Mouse (Mus musculus) thymus, postnatal 4 days (tissue): ENCODE measurements around the gene Tbr1.

ENCODE experiments used
- DNase-seq: peaks from one replicate; pipeline ENCODE4 v3.0.0; 2021

Gene Tbr1

DNA sequence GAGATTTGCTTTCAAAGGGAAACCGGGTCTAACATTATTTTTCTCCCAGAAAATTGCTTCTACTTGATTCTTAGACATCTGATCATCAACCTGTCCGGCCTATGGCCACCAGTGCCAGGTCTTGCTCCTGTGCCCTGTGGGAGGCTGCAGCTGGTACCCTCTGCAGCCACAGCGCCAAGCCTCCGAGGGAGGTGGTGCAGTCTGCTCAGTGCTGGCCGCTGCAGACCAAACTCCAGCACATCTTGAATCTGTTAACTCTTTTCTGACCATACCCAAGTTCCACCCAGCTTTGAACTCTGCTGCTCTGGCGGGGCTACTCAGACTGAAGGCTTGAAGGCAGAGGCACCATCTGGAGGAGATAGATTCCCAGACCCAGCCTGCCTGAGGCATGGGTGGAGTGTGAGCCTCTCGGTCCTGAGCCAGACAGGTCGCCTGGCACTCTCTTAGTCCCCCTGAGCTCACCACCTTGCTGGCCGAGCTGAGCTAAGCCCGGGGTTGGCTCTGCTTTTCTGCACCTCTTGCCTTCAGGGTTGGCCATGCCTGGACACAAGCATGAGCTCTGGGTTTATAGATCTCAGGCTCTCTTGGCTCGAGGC lies at the start of gene Tbr1:
TSS of gene Tbr1 (plus strand) at position 275 of the 596 bp plus-strand sequence.
- peak; percentile 12 for DNase-seq

DNA sequence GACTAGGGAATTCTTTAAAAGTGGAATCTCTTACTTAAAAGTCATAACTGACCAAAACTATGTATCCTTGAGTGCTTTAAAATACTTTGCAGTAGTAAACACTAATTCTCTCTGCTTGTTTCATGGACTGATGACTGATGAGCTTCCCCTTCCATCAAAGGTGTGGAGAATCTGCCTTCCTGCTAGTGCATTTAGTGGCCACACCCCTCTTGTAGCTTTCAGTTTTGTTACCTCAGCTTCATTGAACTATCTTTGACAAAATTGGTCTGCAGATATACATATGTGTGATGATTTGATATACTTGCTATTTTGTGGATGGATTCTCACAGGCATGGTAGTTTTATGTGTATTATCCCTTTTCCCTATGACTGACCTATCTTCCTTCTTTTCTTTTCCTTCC lies 47.7 kb upstream of the Tbr1 start:
- no peak for DNase-seq

DNA sequence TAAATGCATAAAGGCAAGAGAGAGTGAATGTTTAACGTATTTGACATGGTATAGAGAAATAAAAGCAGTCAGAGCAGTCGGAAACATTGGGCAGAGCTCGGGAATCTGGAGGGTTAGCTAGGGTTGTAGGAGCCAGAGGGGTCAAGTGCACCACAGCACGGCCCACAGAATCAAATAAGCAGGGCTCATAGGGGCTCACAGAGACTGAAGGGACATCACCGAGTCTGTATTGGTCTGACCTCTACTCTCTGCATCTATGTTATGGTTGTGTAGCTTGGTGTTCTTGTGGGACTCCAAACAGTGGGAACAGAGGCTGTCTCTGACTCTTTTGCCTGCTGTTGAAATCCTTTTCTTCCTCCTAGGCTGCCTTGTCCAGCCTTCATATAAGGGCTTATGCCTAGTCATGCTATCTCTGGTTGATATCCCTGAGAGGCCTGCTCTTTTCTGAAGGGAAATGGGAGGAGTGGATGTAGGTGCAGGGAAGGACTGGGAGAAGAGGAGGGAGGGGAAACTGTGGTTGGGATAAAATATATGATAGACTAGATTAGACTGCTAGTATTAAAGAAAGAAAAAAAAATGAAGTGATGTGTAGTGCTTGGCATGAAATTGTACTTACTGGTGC lies 43.4 kb upstream of the Tbr1 start:
- DNase-seq = no peak

DNA sequence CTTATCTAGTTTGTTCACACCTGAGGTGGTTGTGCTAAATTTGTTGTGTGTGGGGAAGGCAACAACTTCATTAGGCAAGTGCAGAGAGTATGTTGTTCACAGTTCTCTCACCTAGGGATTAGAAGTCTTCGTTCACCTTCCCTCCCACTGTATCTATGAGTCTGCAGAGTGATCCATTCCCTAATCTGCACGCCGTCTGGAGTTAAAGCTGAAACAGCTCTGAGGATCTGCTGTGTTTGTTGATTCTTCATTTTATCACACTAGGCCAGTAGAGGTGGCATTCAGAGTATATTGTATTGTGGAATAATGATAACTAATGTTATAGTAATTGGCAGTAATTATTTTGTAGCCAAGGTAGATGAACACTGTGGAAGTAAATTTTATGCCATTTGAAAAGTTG lies 42.7 kb upstream of the Tbr1 start:
- DNase-seq = no peak

DNA sequence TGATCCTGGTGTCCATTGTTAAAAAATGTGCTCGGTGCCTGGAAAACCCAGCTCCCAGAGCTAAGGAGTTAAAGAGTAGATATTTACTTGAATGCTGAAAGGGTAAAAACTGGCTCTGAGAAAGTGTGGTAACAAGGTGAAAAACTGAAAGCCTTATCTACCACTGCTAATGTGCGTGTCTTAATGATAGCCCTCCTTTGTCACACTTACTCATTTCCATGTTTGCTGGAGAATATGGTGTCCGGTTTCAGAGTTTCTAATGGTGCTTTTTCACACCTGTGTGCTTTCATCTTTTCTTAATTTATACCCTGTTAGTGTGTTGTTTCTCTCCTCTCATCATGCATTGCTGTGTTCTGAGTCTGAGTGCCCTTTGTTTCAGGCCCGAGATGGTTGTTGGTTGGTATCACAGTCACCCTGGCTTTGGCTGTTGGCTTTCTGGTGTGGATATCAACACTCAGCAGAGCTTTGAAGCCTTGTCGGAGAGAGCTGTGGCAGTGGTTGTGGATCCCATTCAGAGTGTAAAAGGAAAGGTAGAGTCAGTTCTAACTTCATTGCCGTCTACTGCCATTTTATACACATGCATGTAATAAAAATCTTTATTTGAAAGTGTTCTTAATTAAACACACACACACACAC lies 38.1 kb upstream of the Tbr1 start:
- DNase-seq = no peak

DNA sequence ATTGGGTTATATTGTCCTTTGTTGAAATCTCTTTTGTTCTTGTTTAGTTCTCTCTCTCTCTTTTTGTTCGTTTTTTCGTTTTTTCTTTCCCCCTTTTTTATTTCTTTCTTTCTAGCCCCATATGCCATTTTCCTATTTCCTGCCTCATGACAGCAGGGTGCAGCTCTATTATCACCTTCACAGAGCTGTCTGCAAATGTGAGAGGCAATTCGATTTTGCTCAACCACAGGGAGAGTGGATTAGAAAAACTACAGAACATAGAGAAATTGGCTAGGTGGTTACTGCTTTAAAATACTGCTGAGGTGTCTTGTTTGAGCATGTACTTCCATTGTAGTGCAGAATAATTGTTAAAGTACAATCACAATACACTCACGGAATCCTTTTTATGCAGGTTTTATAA lies 37.2 kb upstream of the Tbr1 start:
- DNase-seq = no peak

DNA sequence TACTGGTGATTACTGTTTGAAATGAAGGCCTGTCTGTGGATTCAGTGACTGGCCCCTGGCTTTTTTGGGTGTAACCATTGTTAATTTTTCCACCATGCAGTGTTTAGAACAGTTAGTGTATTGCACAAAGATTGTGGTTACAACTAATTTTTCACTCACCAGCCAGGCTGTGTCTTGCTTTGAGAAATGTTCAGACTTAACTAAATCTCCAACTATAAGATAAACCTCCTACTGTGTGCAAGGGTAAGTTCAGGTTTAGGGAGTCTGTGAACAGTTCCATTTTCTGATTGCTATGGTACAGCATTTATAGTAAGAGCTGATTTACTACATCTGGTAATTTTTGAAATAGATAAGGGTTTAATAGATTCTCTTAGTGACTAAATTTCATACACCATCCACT lies 21.9 kb upstream of the Tbr1 start:
- no peak for DNase-seq

DNA sequence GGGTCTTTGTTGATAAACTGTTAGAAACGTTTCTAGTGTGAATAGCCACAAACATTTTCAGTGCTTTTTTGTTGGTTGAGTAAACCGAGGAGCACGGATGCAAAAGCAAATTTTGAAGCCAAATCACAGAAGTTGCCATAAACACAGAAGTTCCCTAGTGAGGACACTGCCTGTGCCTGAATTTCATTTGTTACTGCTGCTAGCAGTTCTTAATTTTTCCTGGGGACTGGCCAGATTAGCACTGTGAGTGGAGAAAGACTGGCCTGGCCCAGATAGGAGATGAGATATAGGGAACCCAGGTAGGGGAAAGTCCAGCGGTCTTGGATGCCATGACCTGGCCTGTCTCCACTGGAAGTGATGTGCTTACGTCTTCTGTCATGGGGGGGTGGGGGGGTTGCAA lies 7.8 kb upstream of the Tbr1 start:
- DNase-seq = no peak

DNA sequence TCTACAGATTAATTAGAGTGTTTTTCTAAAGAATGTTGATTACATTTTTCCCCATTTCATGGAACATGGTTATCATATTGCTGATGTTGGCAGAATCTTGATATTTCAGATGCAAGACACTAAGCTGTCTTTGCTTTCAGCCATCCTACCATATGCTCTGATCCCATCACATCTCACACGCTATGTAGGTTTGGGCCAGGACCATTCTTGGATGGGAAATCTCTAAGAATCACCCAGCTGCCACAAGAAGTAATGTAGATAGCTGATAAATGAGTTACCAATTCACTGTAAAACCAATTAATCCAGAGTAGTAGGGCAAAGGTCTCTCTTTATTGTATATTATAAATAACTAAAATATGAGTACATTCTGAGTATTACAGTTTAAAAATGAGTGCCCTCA lies 4.7 kb upstream of the Tbr1 start:
- no peak for DNase-seq

DNA sequence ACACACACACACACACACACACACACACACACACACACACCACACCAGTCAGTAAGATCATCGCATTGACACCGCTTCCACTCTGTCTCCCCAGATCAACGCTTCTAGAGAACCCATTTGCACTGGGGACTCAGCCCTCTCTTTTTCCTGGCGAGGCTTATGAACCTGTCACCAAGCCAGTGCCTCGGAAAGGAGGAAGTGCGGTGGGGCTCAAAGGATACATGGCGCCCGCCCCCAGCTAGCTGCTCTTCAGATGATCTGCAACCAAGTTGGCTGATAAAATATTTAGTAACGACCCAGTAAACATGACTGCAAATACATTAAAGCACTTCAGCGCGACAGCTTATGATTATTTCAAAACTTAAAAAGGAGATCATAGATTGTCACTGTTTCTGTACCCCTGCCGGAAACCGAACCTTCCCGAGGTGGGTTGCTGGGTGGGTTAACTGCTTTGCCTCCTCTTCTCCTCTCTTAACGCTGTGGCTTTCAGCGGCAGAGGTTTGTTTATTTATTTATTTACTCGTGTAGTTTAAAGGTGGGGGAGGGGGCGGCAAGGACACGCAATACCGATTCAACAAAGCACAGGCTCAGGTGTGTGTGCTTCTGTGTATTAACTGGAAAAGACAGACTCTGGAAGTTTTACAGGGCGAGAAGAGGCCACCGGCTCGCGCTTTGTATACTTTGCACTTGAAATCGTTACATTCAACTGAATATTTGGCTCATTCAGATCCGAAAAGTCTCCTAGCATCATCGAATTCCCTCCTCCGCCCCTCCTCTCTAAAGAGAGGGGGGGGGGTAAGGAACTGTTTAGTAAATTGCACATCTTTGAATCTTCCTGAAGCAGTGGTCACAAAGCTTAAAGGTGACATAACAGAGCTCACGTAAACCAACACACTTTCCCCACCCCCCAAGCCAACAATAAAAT lies 975 bp downstream of the Tbr1 start:
- peak; percentile 52 for DNase-seq

DNA sequence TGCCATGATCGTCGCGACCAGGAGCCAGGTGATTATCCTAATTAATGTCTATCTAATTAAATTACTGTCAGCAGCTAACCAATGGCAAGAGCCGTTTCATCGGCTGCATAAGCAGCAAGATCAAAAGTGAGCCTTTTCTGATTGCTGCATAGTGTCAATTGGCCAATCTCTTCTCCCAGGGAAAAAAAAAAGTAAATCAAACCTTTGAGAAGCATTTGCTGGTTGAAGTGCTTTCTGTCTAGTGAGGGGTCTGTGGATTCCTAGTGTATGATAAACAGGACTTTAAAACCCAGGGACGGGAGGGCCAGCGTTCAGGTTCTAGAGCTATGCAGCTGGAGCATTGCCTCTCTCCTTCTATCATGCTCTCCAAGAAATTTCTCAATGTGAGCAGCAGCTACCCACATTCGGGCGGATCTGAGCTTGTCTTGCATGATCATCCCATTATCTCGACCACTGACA lies 1.7 kb downstream of the Tbr1 start:
- DNase-seq = no peak

DNA sequence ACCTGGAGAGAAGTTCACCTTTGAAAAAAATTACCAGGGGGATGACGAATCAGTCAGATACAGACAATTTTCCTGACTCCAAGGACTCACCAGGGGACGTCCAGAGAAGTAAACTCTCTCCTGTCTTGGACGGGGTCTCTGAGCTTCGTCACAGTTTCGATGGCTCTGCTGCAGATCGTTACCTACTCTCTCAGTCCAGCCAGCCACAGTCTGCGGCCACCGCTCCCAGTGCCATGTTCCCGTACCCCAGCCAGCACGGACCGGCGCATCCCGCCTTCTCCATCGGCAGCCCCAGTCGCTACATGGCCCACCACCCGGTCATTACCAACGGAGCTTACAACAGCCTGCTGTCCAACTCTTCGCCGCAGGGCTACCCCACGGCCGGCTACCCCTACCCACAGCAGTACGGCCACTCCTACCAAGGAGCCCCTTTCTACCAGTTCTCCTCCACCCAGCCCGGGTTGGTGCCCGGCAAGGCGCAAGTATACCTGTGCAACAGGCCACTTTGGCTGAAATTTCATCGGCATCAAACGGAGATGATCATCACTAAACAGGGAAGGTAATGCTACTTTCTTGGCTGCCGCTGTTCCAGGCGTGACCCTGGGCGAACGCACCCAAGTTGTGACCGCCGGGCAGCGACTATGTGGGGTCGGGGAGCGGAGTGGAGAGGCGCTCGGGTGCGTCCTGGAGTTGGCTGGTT lies 2.3 kb downstream of the Tbr1 start:
- DNase-seq = peak; percentile 21

DNA sequence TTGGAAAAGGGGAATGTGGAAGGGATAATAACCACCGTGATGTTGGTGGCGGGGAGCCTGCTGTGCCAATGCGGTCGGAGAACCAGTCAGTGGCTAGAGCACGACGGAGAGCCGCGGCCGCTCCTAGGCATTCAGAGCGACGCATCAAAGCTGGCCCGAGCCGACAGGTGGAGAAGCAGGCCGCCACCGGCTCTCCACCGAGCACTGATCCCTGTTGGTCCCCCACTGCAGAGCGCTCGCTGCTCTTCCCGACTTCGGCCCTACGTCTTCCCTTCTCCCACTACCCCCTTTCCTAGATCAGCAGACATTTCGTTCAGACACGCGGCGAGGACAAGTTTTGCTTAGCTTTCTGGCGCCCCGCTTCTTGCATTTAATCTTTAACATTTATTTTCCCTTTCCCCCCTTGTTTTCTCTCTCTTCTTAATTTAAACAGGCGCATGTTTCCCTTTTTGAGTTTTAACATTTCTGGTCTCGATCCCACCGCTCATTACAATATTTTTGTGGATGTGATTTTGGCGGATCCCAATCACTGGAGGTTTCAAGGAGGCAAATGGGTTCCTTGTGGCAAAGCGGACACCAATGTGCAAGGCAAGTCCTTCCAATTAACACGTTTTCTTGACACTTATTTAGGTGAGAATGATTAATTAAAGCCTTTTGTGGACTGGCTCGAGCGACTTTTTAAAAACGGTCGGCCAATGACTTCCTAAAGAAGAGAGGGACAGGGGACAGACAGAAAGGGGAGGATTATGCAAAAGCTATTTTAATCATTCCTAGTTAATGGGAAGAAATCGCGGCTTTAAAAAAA lies 3.0 kb downstream of the Tbr1 start:
- DNase-seq = peak; percentile 38

DNA sequence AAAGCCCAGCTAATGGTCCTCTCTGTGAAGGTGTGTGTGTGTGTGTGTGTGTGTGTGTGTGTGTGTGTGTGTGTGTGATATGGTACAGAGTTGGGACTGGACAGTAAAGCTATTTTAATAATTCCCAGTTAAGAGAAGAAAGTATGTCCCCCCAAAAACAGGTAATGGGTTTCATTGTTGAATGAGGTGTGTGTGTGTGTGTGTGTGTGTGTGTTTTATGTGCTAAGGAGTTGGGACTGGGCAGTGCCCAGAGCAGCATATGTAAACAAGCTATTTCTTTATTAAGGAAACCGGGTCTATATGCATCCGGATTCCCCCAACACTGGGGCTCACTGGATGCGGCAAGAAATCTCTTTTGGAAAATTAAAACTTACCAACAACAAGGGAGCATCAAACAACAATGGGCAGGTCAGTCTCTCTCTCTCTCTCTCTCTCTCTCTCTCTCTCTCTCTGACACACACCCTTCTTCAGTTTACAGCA lies 3.7 kb downstream of the Tbr1 start:
- no peak for DNase-seq

DNA sequence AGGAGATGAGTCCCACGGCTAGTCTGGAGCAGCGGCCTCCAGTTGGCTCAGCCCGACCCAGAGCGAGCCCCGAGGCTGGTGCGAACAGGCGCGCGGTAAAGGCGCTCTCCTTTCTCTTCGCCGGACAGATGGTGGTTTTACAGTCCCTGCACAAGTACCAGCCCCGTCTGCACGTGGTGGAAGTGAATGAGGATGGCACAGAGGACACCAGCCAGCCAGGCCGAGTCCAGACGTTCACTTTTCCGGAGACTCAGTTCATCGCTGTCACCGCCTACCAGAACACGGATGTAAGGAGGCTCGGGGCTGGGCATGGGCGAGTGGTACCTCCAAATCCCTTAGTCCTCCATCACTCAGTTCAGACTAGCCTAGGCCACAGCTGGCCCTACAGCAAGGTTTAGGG lies 4.4 kb downstream of the Tbr1 start:
- peak; percentile 31 for DNase-seq

DNA sequence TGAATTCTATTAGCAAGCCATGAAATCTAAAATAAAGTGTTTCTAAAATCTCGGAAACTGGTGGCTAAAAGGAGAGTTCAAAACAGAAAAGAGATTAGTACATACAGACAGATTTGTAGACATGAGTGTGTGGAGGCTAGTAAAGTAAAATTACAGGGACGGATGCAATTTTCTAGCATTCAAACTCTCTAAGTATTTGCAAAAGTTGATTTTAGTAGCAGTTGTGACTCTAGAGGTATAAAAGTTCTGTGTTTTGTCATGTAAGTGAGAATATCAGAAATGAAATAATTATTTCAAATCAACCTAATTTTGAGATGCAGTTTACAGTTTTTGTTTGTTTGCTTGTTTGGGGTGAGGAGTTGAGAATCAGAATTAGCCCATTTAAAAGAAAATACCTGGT lies 5.1 kb downstream of the Tbr1 start:
- DNase-seq = no peak

DNA sequence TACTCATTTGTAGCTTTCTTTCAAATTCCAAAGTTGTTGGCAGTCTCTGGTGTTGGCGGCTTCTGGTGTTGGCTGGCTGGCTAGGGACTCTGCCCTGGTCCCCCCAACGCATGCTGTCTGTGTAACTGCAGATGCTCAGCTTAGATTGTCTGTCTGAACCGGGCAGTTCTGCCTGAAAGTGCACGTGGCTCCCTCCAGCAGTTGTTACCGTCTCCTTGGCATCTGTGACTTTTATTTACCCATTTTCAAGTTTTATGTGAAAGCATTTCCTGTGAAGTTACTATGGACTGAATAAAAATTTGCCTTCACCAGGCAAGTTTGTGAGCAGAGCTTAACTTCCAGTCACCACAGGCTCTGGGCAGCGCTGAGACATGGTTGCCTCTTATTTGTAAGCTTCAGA lies 6.0 kb downstream of the Tbr1 start:
- peak; percentile 14 for DNase-seq

DNA sequence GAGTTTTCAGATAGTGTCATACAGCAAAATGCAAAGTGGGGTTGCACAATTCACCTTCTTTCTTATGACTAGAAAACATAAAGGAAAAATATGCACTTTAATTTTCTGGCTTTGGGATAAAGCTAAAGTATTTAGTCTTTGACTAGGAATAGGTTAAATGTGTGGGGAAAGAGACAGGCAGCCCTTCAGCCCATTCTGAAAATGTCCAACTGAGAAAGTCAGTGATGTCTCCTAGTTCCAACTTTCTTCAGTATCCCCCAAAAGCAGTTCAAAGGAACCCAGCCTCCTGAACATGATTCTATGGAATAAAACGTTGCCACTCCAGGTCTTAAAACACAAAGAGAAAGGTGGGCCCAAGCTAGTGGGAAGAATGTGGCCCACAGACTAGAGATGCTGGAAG lies 6.7 kb downstream of the Tbr1 start:
- DNase-seq = no peak

DNA sequence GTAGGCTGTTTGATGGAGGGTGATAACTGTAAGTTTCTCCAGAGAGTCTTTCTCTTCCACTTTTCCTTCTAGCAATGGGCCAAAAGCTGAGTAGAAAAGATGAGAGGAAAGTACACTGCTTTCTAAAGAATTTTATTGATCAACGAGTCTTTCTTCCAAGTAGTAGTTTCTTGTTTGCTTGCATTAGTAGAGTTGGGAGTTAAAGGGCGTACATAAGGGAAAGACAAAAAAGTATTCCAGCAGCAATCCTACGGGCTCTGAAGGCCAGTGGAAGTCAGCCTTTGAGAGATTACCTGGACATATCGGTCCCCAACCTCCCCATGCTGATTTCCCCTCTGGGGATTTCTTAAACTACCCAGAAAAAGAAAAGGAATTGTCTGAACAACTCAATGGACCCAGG lies 8.0 kb downstream of the Tbr1 start:
- DNase-seq = no peak

DNA sequence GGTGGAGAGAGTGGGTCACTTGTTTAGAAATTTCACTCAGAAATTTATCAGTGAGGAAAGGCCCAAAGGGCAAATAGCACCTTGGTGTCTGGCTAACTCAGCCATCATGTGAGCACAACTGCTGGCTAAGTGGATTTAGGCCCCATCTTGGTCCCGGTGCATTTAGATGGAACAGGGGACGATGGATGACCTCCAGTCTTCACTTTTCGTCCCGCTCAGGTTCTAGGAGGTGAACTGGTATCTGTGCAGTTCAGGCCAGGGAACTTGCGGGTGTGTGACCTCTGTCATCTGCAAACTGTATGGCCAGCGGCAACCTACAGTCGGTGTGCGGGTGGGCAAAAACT lies 8.4 kb downstream of the Tbr1 start:
- DNase-seq = no peak

DNA sequence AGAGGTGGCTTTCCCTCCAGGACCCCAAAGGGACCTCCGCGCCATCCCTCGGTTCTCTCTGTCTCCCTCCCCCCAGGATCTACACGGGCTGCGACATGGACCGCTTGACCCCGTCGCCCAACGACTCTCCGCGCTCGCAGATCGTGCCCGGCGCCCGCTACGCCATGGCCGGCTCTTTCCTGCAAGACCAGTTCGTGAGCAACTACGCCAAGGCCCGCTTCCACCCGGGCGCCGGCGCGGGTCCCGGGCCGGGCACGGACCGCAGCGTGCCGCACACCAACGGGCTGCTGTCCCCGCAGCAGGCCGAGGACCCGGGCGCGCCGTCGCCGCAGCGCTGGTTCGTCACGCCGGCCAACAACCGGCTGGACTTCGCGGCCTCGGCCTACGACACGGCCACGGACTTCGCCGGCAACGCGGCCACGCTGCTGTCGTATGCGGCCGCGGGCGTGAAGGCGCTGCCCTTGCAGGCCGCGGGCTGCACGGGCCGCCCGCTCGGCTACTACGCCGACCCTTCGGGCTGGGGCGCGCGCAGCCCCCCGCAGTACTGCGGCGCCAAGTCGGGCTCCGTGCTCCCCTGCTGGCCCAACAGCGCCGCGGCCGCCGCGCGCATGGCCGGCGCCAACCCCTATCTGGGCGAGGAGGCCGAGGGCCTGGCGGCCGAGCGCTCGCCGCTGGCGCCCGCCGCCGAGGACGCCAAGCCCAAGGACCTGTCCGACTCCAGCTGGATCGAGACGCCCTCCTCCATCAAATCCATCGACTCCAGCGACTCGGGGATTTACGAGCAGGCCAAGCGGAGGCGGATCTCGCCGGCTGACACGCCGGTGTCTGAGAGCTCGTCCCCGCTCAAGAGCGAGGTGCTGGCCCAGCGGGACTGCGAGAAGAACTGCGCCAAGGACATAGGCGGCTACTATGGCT lies 9.0 kb downstream of the Tbr1 start:
- peak; percentile 37 for DNase-seq
